Mouse (Mus musculus): ENCODE measurements at regions not wholly inside any gene's neighbourhood (a gene's known extent, or its start where the extent isn't known, plus 50 kb on each side); places are given as distances from the start of the nearest gene placed in this dataset.

- TF ChIP-seq CTCF (conservative IDR thresholded peaks at IDR 0.05; ENCODE audit: insufficient read depth, insufficient read length, low read depth, low read length) (no peak), POLR2A (IDR thresholded peaks at IDR 0.05; ENCODE audit: low read depth, low read length) (no peak)
Observed at GRCm38 (mm10) chr9:43682102-43682501, 61.7 kb upstream of the Nectin1 start.

All from kidney, adult 2 months (tissue).